Comparison of ENCODE assay signal across 20 mouse cellular contexts in genomic region chr12:110951236-110951635, GRCm38 (mm10). TPM values are rescaled to one million over a fixed set of nuclear protein-coding genes. Genes with fewer than 3 reads are reported as not detected.
DNase-seq lines count a peak whose midpoint lies in the region; ATAC-seq and TF ChIP-seq lines count a peak whose summit lies in the region.
"Had no signal": no experiment of that assay in that cellular context is flagged by ENCODE, and none has a peak within 500 bp of the region (broad histone marks: within the 10 kb centered on the region; RNA-seq: fewer than 3 reads in every experiment).

No protein-coding gene starts in this region.

- no peak overlapping the region for H3K4me2 ChIP-seq in heart, embryonic 12.5 days
- H3K4me2 ChIP-seq in liver, postnatal 0 days (ENCODE audit: low read depth, low read length): no peak overlapping the region
- H3K4me2 ChIP-seq in forebrain, embryonic 16.5 days (ENCODE audit: low read length): no peak overlapping the region
- H3K4me2 ChIP-seq: forebrain, embryonic 12.5 days; heart, embryonic 15.5 days had no signal

- H3K9ac ChIP-seq in heart, embryonic 12.5 days: no peak overlapping the region
- H3K9ac ChIP-seq in heart, adult 2 months (ENCODE audit: low read depth, low read length): no peak overlapping the region
- H3K9ac ChIP-seq in MEL (ENCODE audit: control insufficient read depth, low read depth, low read length, poor library complexity, severe bottlenecking): no peak overlapping the region
- no peak overlapping the region for H3K9ac ChIP-seq in liver, postnatal 0 days (replicated peaks)
- no peak overlapping the region for H3K9ac ChIP-seq in forebrain, embryonic 16.5 days (replicated peaks; ENCODE audit: low read depth, low read length)
- H3K9ac ChIP-seq: forebrain, embryonic 12.5 days; heart, embryonic 15.5 days had no signal

- intact Hi-C loops in heart, adult 2 months (cut with DNase I): loop anchor here (2.0 kb wide), 1 partner anchor 20 kb away; no protein-coding TSS in a partner anchor

- H3K9me3 ChIP-seq in heart, embryonic 12.5 days (replicated peaks): no peaks in the 10 kb centered on the region
- no peaks in the 10 kb centered on the region for H3K9me3 ChIP-seq in MEL (replicated peaks; ENCODE audit: insufficient read depth, low read length)
- H3K9me3 ChIP-seq in liver, postnatal 0 days (ENCODE audit: low read length): no peaks in the 10 kb centered on the region
- H3K9me3 ChIP-seq in forebrain, embryonic 16.5 days (ENCODE audit: control insufficient read depth, low read length): no peaks in the 10 kb centered on the region
- H3K9me3 ChIP-seq: forebrain, embryonic 12.5 days; heart, embryonic 15.5 days; hindbrain, embryonic 10.5 days; midbrain, embryonic 10.5 days had no signal

- no peak for TF ChIP-seq POLR2A in heart, adult 2 months (IDR thresholded peaks at IDR 0.05; ENCODE audit: insufficient read depth, low read depth, low read length)
- no peak for TF ChIP-seq POLR2A in MEL (IDR thresholded peaks at IDR 0.05; ENCODE audit: control insufficient read depth in 1 of 2, insufficient read depth in 1 of 2, low read depth in 1 of 2, low read length in 2 of 2, poor library complexity in 1 of 2)

- WGBS in heart, embryonic 12.5 days: 76% methylated on average over 7 of the region's 7 CpGs
- 85% methylated on average over 7 of the region's 7 CpGs for WGBS in heart, adult 2 months
- 63% methylated on average over 7 of the region's 7 CpGs for WGBS in liver, postnatal 0 days (ENCODE audit: insufficient replicate concordance)
- 89% methylated on average over 7 of the region's 7 CpGs for WGBS in forebrain, embryonic 16.5 days

- H3K4me1 ChIP-seq in heart, embryonic 12.5 days (replicated peaks): no peaks in the 10 kb centered on the region
- peaks cover 4% of the 10 kb centered on the region for H3K4me1 ChIP-seq in heart, adult 2 months (ENCODE audit: control insufficient read depth, insufficient read depth, low read length)
- H3K4me1 ChIP-seq in MEL (ENCODE audit: control insufficient read depth in 1 of 2, insufficient read depth in 2 of 2, low read length in 2 of 2): peaks cover 21 to 32% of the 10 kb centered on the region in 2 experiments
- peaks cover 14% of the 10 kb centered on the region for H3K4me1 ChIP-seq in liver, postnatal 0 days (ENCODE audit: insufficient read depth)
- no peaks in the 10 kb centered on the region for H3K4me1 ChIP-seq in forebrain, embryonic 16.5 days (replicated peaks; ENCODE audit: control insufficient read depth, insufficient read depth, low read length)
- H3K4me1 ChIP-seq: forebrain, embryonic 12.5 days; hindbrain, embryonic 10.5 days; midbrain, embryonic 10.5 days had no signal

- no peak for DNase-seq in heart, adult 2 months
- no peak for DNase-seq in MEL (ENCODE audit: low read depth, low spot score)
- peak; percentile 73 for DNase-seq in liver
- peak; percentile 32 for DNase-seq in liver, postnatal 0 days
- no peak for DNase-seq in lung, postnatal 4 days
- DNase-seq in cerebellum, adult 18-20 months: no peak
- DNase-seq: adrenal gland, postnatal 14 days; cerebellum, adult 11-12 months; cerebellum, postnatal 36 days; gastrocnemius, postnatal 10 days; heart, adult 11 months; layer of hippocampus, postnatal 36 days; lung, postnatal 10 days had no signal

- ATAC-seq in heart, embryonic 12.5 days (ENCODE audit: insufficient number of reproducible peaks, low FRiP score): peak; percentile 84
- ATAC-seq in liver, postnatal 0 days: peak; percentile 69
- no peak for ATAC-seq in forebrain, embryonic 16.5 days

- no peak overlapping the region for H3K4me3 ChIP-seq in heart, embryonic 12.5 days
- no peak overlapping the region for H3K4me3 ChIP-seq in heart, adult 2 months
- no peak overlapping the region for H3K4me3 ChIP-seq in MEL (ENCODE audit: control insufficient read depth in 1 of 2, insufficient read depth in 1 of 2, low read depth in 2 of 2, low read length in 2 of 2)
- no peak overlapping the region for H3K4me3 ChIP-seq in liver, postnatal 0 days (ENCODE audit: low read depth, low read length)
- no peak overlapping the region for H3K4me3 ChIP-seq in forebrain, embryonic 16.5 days (replicated peaks; ENCODE audit: low read length)
- H3K4me3 ChIP-seq: forebrain, embryonic 12.5 days; heart, embryonic 15.5 days; hindbrain, embryonic 10.5 days; midbrain, embryonic 10.5 days had no signal

- H3K27me3 ChIP-seq in heart, embryonic 12.5 days (replicated peaks): no peaks in the 10 kb centered on the region
- H3K27me3 ChIP-seq in heart, adult 2 months (ENCODE audit: control insufficient read depth, insufficient read depth, low read length): no peaks in the 10 kb centered on the region
- no peaks in the 10 kb centered on the region for H3K27me3 ChIP-seq in MEL (ENCODE audit: control insufficient read depth in 1 of 2, insufficient read depth in 2 of 2, low read length in 2 of 2)
- H3K27me3 ChIP-seq in liver, postnatal 0 days (ENCODE audit: insufficient read depth, low read length): no peaks in the 10 kb centered on the region
- H3K27me3 ChIP-seq in forebrain, embryonic 16.5 days (replicated peaks; ENCODE audit: control insufficient read depth, insufficient read depth, low read length): no peaks in the 10 kb centered on the region
- H3K27me3 ChIP-seq: CH12.LX; forebrain, embryonic 12.5 days; heart, embryonic 15.5 days had no signal

- no peak; the same call in 1 of the 2 replicates for TF ChIP-seq RAD21 in MEL (IDR thresholded peaks at IDR 0.05; ENCODE audit: low read depth, low read length)

- no peak for TF ChIP-seq CTCF in heart, adult 2 months (IDR thresholded peaks at IDR 0.05)
- TF ChIP-seq CTCF in MEL (IDR thresholded peaks at IDR 0.05 in 2 of 3, conservative IDR thresholded peaks at IDR 0.05 in 1 of 3; ENCODE audit: control insufficient read depth in 1 of 3, insufficient read depth in 1 of 3, low read depth in 2 of 3, low read length in 3 of 3, poor library complexity in 1 of 3, severe bottlenecking in 1 of 3): 0 out of 6 replicates have a peak, but pooled peaks of 2 of the 3 experiments have one; percentile 19
- peak; percentile 58 for TF ChIP-seq CTCF in liver, postnatal 0 days (IDR thresholded peaks at IDR 0.05; ENCODE audit: low read depth)

- peaks cover 23% of the 10 kb centered on the region for H3K36me3 ChIP-seq in heart, embryonic 12.5 days
- peaks cover 4% of the 10 kb centered on the region; the same call in 1 of the 2 replicates for H3K36me3 ChIP-seq in heart, adult 2 months (ENCODE audit: control insufficient read depth, insufficient read depth, low read length)
- peaks cover 0 to 33% of the 10 kb centered on the region in 2 experiments; a peak in 2 of 4 replicates for H3K36me3 ChIP-seq in MEL (ENCODE audit: control insufficient read depth in 1 of 2, insufficient read depth in 2 of 2, low read length in 2 of 2)
- H3K36me3 ChIP-seq in liver, postnatal 0 days (replicated peaks; ENCODE audit: insufficient read depth, low read length): peaks cover 24% of the 10 kb centered on the region
- H3K36me3 ChIP-seq in forebrain, embryonic 16.5 days (ENCODE audit: control insufficient read depth, insufficient read depth): peaks cover 4% of the 10 kb centered on the region; the same call in 1 of the 2 replicates

- H3K27ac ChIP-seq in heart, embryonic 12.5 days (ENCODE audit: poor library complexity, severe bottlenecking): no peak overlapping the region
- no peak overlapping the region for H3K27ac ChIP-seq in heart, adult 2 months
- H3K27ac ChIP-seq in MEL (ENCODE audit: control insufficient read depth, low read depth, low read length): no peak overlapping the region
- H3K27ac ChIP-seq in liver, postnatal 0 days (ENCODE audit: low read depth): peak overlapping the region; percentile 66; the same call in 1 of the 2 replicates
- no peak overlapping the region for H3K27ac ChIP-seq in forebrain, embryonic 16.5 days (ENCODE audit: low read length)
- H3K27ac ChIP-seq: forebrain, embryonic 12.5 days; heart, embryonic 15.5 days; hindbrain, embryonic 10.5 days; midbrain, embryonic 10.5 days had no signal

- no peak for TF ChIP-seq EP300 in heart, adult 2 months (IDR thresholded peaks at IDR 0.05; ENCODE audit: insufficient read depth, low read depth, low read length)
- no peak for TF ChIP-seq EP300 in MEL (IDR thresholded peaks at IDR 0.05; ENCODE audit: low read depth in 1 of 2, low read length in 2 of 2)
- peak; percentile 50; the same call in 1 of the 2 replicates for TF ChIP-seq EP300 in liver, postnatal 0 days (IDR thresholded peaks at IDR 0.05; ENCODE audit: low read depth)

- no peaks in the 10 kb centered on the region for H3K79me2 ChIP-seq in heart, adult 2 months (replicated peaks; ENCODE audit: control insufficient read depth, insufficient read depth, low read length)
- H3K79me2 ChIP-seq in MEL (ENCODE audit: control insufficient read depth, insufficient read depth, low read length, poor library complexity): no peaks in the 10 kb centered on the region

TF ChIP-seq in MEL, 35 proteins besides CTCF, POLR2A, EP300 and RAD21:
- TF ChIP-seq ELF1 (IDR thresholded peaks at IDR 0.05; ENCODE audit: low read depth, low read length) (no peak), NELFE (IDR thresholded peaks at IDR 0.05; ENCODE audit: low read depth, low read length) (no peak), BHLHE40 (IDR thresholded peaks at IDR 0.05; ENCODE audit: borderline replicate concordance, low read depth, low read length) (no peak), TAL1 (IDR thresholded peaks at IDR 0.05; ENCODE audit: low read length) (no peak), MAZ (IDR thresholded peaks at IDR 0.05; ENCODE audit: low read depth, low read length) (no peak), TBP (IDR thresholded peaks at IDR 0.05; ENCODE audit: low read depth, low read length) (no peak), KAT2A (conservative IDR thresholded peaks at IDR 0.05; ENCODE audit: low read depth, low read length) (no peak)

RNA-seq across cellular contexts. Expression of gene Ankrd9, which starts 27.6 kb away (rescaled TPM):
- 13.2 and 14.2 TPM in 2 replicates for polyA plus RNA-seq in heart, embryonic 12.5 days (2016; fragmentation: Nextera tagmentation; extraction: Ambion mirVana)
- 10 to 100 TPM; 59.3 to 84.2 TPM for total RNA-seq in heart, adult 2 months (2021)
- polyA plus RNA-seq in heart, adult 2 months (2012; rRNA removed): 80.5 and 93.2 TPM in 2 replicates
- 17.8 and 26.0 TPM in 2 replicates for total RNA-seq in MEL (2012; rRNA removed)
- 10 to 100 TPM in 1 of 2 experiments, not detected in 1; 13.8 TPM for polyA plus RNA-seq in MEL (2012; ENCODE audit: insufficient read depth in 1 of 2, insufficient read length in 2 of 2, low read depth in 1 of 2, low replicate concordance in 2 of 2, missing spikeins in 1 of 2)
- 15.9 and 16.5 TPM in 2 replicates for polyA plus RNA-seq in liver, postnatal 0 days (2015; fragmentation: Nextera tagmentation; extraction: Ambion mirVana)
- 6.1 TPM in 2 replicates for polyA plus RNA-seq in forebrain, embryonic 16.5 days (2015; fragmentation: Nextera tagmentation; extraction: Ambion mirVana)

Comparison
In these comparisons a context has a peak if more than half of its experiments do, and no peak if none do; other contexts are left out.
1. DNase-seq: peak in liver (single experiment) and liver, postnatal 0 days (single experiment); none in heart, adult 2 months (0 of 2), MEL (single experiment), lung, postnatal 4 days (0 of 2) and cerebellum, adult 18-20 months (0 of 2).